Mouse (Mus musculus) adrenal gland, postnatal 4 days (tissue): ENCODE measurements around the gene Cd1d1. TPM values are rescaled to one million over a fixed set of nuclear protein-coding genes. Genes with fewer than 3 reads are reported as not detected.
A peak's percentile ranks its signal among the peaks of the same experiment; 100 is the strongest.
"Not testable (repeated sequence)": the region's sequence is repeated elsewhere in the genome, so short reads cannot be mapped to it uniquely, and the experiment has no call there.

ENCODE experiments used
- DNase-seq, 2 experiments: peaks; one replicate each; pipeline ENCODE4 v3.0.0; 2021 to 2022; ENCODE audit warnings: low spot score in 2 of 2, mixed read lengths in 2 of 2
- long read RNA-seq, 2 experiments: library from polyadenylated mRNA; stranded (forward); transcript quantifications; one replicate each; pipeline ENCODE4 v2.0.0; 2021
- total RNA-seq, 2 experiments: library from RNA; stranded (reverse); gene quantifications; 2 replicates each; pipeline ENCODE4 v1.2.3; 2021

Cd1d1 gene
- 10 to 100 TPM; 74.2 to 87.6 TPM for total RNA-seq
- long read RNA-seq, experiment 1, transcript Cd1d1-201 (6 exons, 1,946 nt) = major isoform, 34 of 68 reads
- long read RNA-seq, experiment 1, partial matches to known transcripts = 6 of 68 reads
- long read RNA-seq, experiment 1, other reads (novel, unspliced or antisense) = 26 of 68 reads
- long read RNA-seq, experiment 2, transcript Cd1d1-201 (6 exons, 1,946 nt) = major isoform, 56 of 102 reads
- long read RNA-seq, experiment 2, transcript Cd1d1-203 (3 exons, 1,475 nt) = minor isoform, 10 of 102 reads
- long read RNA-seq, experiment 2, partial matches to known transcripts = 2 of 102 reads
- long read RNA-seq, experiment 2, other reads (novel, unspliced or antisense) = 34 of 102 reads

DNA sequence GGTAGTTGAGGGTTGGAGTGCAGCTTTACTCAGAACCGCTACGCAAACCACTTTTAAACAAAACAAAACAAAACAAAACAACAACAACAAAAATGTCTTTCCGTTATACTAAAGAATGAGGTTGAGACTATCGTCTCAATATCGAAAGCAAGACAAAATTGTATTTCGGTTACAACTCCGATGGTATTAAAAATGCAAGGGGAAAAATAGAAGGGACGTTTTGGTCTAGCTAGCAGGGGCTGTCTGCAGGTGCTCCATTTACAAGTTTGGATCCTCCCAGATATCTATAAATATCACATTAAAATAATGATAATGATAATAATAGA, at the start of gene Cd1d1:
Gene Cd1d1 (minus strand): TSS at position 27 of the 326 bp plus-strand sequence.
- no peak for DNase-seq

- DNase-seq = no peak
These were observed 48.6 kb upstream of the Cd1d1 start for GRCm38 (mm10) chr3:87047801-87048200.

GRCm38 (mm10) chr3:87041733-87042132, 42.5 kb upstream of the Cd1d1 start:
- DNase-seq = no peak

DNA sequence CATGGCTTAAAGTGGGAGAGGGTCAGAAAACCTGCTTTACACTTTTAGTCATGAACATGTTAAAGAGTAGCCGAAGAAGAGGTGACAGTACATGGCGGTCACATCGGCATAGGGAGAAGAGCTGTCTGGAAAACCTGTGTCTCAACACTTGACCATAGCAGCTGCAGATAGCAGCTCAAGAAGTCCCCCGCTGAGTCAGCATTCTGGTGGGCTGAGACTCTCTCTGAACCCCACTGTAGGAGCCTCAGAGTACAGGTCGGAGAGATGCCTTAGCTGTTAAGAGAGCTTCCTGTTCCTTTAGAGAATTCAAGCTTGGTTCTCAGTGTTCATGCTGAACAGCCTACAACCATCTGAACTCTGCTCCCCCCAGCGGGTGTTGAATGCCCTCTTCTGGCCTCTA, 39.3 kb upstream of the Cd1d1 start:
- no peak for DNase-seq

DNA sequence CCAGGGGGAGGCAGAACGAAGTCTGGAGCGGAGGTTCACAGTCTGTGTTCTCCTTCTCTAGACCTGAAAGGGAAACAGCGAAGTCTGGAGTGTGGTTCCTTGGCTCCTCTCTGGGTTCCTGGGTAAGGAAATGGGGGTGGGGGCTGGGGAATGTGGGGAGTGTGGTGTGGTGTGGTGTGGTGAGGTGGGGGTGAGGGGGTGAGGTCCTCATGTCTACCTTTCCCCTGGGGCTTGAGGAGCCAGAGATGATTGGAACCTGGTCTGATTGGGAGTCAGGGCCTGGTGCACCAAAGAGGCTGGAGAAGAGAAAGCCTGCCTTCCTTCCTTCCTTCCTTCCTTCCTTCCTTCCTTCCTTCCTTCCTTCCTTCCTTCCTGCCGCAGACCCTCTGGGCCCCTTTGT, 34.8 kb upstream of the Cd1d1 start:
- no peak for DNase-seq

GRCm38 (mm10) chr3:87033357-87033756, 34.1 kb upstream of the Cd1d1 start:
- DNase-seq = peak; percentile 24 to 51

DNA sequence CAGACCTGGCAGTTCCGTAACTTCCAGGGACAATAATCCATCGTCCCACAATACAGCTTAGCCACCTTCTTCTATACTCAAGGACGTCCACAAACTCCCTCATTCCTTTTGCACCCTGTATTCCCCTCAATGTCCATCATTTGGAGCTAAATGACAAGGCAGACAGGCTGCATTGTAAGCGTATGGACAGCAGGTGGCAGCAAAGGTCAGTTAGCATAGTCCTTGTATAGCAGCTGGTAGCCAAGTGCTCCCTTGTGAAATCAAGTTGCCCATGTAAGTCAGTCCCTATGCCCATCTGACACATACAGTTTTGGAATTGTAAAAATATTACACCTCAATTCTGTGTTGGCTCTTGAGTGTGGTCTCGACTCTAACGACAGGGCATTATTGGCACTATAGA, 31.6 kb upstream of the Cd1d1 start:
- peak in 1 of 2 experiments; percentile 16 for DNase-seq

DNA sequence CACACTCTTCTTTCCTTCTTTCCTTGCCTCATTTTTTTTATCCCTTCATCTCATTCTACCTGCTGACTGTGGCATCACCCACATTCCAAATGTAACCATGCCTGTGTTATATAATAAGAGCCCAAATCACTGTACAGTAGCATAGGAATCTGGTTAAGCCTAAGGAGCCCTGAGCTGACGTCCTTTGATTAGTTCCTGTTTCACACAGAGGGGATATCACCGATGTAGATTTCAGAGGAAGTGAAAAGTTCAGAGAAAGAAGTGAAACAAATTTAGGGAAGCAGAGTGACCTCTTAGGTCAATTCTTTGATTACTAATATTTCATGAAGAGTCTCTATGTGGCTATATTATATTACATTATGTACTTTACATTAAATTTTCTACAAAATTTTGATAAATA, 18.5 kb upstream of the Cd1d1 start:
- no peak for DNase-seq

DNA sequence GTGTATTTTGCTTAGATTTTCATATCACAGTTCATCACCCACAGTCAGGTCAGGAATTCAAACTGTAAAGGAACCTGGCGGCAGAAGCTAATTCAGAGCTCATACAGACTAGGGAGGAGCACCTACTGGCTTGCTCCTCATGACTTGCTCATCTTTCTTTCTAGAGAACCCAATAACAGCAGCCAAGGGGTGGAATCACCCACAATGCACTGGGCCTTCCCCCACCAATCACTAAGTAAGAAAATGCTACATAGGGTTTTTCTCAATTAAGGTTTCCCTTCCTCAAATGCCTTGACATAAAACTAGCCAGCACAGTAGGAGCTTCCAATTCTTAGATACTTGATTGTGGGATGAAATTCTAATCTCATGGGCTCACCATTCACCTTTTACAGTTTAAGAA, 17.8 kb upstream of the Cd1d1 start:
- no peak for DNase-seq

DNA sequence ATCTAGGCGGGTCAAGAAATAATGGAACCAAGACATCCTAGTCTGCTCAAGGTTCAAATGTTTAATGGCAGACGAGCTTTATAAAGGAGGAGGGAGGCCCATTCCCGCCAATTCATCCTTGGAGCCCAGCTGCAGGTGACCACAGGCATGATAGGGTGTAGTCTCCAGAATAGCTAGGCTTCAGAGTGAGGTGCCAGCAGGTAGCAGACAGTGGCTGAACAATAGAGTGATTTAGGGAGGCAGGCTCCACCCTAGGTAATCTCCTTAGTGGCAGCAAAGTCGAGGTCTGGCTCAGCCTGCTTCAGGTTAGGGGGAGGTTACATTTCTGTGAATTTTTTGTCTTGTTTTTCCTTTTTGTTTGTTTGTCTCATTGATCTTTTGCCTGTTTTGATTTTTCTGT, 16.7 kb upstream of the Cd1d1 start:
- DNase-seq = no peak

DNA sequence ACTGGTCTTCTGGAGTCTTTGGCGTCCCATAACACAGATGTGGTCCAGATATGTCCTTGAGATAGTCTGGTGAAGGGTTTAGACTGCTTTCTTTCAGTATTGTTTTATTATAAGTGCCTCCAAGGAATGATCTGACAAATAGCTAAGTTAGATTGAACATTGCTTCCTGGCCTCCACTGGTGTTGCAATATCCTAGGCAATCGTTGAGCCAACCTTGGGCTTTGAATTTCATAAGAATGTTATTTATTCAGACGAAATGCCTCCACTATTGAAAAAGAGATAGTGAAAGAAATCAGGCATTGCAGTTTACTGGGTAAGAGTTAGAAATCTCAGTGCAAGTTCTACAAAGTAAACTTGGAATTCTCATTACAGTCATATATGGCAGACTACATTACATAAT, 13.2 kb upstream of the Cd1d1 start:
- DNase-seq = not testable (repeated sequence)

GRCm38 (mm10) chr3:87008281-87008680, 9.0 kb upstream of the Cd1d1 start:
- DNase-seq = not testable (repeated sequence)

DNA sequence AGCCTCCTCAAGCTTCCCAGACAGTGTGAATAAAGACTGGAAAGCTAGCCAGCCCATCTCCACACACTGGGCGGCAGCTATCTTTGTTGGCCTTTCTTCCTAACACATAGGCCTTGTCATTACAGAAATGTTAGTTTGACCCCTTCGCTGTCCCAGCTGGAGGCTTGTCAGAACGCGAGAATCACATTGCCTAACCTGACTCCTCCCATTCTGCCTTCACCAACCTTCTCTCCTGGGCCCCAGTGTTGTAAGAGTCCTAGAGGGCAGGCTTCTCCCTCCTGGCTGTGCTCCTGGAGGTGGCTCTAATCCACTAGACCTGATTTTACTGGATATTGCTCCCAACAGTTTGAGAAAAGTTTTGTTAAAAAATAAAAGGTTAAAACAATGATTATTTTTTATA, 1.4 kb upstream of the Cd1d1 start:
- no peak for DNase-seq

DNA sequence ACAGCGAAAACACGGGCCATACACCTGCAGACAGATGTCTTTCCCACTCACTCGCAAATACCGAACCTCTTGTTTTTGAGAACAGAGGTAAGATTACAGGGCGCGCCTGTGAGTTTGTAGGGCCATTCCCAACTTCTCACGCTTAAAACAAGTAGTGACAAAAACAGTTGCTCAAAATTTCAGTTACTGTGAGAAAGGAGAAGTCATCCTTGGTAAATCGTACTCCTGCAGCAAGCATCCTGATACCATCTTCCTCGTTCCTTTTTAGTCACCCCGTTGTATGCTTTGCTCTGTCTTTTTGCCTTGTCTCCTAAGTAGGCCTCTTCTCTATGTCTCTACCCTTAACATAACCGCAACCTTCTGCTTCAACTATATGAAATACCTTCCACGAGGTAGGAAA, 810 bp upstream of the Cd1d1 start:
- no peak for DNase-seq

DNA sequence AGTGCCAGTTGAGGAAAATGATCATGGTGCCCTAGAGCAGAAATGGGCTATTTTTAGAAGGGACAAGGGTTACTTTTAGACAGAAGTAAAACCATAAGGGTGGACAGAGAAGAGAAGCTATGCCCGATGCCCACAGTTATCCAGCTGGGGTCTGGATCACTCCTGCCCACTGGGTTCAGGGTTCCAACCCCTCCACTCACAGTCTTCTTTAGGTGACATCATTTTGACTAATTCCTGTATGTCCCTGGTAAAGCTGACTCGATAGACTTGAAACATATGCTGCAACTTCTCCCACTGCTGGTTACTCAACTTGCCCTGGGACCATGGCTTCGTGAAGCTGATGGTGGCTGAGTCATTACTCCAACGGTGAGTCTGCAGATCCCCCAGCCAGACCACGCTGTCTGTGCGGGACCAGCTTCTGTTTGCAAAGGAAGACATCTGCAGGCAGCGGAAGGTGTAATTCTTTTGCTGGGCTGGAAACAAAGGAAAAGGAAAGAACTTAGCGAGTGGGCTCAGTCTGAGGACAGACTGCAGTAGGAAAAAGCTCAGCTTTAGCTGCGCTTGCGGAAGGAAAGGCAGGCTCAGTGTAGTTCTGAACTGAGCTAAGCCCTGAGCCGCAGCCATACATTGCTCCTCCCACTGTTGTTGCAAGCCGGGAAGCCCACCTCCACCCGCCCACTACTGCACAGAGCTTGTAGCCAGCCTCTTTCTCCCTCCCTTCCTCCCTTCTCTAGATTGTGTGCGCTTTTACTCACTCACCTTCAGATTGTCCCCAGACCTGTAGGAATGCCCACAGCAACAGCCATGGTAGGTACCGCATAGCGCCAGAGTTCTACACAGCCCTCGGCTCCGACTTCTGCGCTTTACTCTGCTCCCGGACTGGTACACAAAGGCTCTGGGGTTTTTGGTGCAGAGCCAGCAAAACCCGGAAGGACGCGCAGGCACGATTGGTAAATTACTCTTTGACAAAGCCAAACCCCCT, 517 bp downstream of the Cd1d1 start:
- peak; percentile 43 to 69 for DNase-seq

DNA sequence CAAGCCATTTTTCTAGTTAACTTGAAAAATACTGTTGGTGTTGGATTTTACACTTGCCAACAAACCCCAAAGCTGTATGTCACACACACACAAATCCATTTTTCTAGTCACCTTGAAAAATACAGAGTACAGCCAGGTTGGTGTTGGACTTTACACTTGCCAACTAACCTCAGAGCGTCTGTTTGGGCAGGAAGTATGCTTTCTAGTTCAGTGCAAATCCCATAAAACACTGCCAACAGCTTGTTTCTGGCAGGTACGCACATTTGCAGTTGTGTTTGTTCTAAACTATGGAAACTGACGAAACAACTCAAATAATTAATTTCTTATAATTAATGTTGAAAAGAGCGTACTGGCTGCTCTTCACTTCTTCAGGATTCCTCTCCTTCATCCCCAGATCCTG, 3.1 kb downstream of the Cd1d1 start:
- DNase-seq = no peak

- DNase-seq = no peak
These were observed 3.9 kb downstream of the Cd1d1 start for GRCm38 (mm10) chr3:86995381-86995780.

DNA sequence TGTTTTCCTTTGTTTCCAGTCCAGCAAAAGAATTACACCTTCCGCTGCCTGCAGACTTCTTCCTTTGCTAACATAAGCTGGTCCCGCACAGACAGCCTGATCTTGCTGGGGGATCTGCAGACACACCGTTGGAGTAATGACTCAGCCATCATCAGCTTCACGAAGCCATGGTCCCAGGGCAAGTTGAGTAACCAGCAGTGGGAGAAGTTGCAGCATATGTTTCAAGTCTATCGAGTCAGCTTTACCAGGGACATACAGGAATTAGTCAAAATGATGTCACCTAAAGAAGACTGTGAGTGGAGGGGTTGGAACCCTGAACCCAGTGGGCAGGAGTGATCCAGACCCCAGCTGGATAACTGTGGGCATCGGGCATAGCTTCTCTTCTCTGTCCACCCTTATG, 12.3 kb downstream of the Cd1d1 start:
- DNase-seq = not testable (repeated sequence)

GRCm38 (mm10) chr3:86986490-86986889, 12.8 kb downstream of the Cd1d1 start:
- DNase-seq = no peak

DNA sequence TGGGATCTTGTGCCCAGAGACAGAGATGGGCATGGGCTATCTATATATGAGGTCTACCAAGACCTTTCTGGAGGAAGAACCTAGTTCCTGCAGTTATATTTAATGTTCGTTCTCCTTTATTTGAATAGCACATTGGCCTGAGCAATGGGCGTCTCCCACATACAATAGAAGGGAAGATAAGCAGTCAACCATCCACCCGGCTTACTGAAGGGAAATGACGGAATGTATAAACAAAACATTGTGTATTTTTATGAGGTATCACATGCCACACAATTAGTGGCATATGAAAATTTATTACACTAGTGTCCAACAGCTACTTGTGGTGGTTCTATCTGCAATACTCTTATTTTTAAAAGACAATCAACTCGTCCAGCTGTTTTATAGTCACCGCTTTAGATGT, 15.9 kb downstream of the Cd1d1 start:
- no peak for DNase-seq

- DNase-seq = peak in 1 of 2 experiments; percentile 23
These were observed 22.7 kb downstream of the Cd1d1 start for GRCm38 (mm10) chr3:86976546-86976945.

DNA sequence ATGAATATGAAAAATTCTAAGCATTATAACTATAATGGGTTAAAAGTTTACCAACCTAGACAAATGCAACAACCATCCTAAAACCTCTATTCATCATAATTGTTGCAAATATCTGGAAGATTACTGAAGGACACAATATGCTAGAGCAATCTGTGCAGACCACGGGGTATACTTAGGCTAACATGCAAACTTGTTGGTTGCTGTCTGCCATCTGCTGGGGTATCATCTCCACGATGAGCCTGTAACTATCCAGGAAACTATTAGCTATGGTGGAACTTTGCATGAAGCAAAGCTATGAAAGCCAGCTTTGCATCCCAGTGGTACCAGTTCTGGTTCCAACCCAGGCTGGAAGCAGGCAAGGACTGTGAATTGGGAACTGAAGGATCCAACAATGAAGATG, 24.1 kb downstream of the Cd1d1 start:
- no peak for DNase-seq
